Mouse (Mus musculus) bone marrow macrophage, adult 2 months (primary cell): Measurements from ENCODE around the gene Gm5617.

Experiments
- CTCF ChIP-seq: IDR thresholded peaks from 2 replicates; pipeline ENCODE4 v1.5.1; 2012; ENCODE audit warnings: low read depth, mild to moderate bottlenecking, low read length, moderate library complexity
- POLR2A ChIP-seq: IDR thresholded peaks from 2 replicates; pipeline ENCODE4 v1.6.1; 2012; ENCODE audit warnings: mild to moderate bottlenecking, low read depth, low read length, borderline replicate concordance

- no peak for TF ChIP-seq CTCF
- no peak; the same call in 1 of the 2 replicates for TF ChIP-seq POLR2A
Observed at GRCm38 (mm10) chr9:48494817-48495547, at the start of gene Gm5617, which contains the start of gene Rbm7.
